Mouse (Mus musculus): ENCODE data around the gene Cap2. TPM values are rescaled to one million over a fixed set of nuclear protein-coding genes. Genes with fewer than 3 reads are reported as not detected.
A peak's percentile ranks its signal among the peaks of the same experiment; 100 is the strongest.

Gene Cap2
- polyA plus RNA-seq, 1 experiment: 2.2 TPM

GRCm38 (mm10) chr13:46515524-46515923 lies 13.9 kb downstream of the Cap2 start:
- Histone ChIP-seq H3K4me1 (ENCODE audit: control insufficient read depth, insufficient read depth, insufficient read length, low read length) (no peaks in the 10 kb centered on the region), H3K27ac (replicated peaks; ENCODE audit: low read depth, low read length) (no peak overlapping the region), H3K4me3 (ENCODE audit: insufficient read depth, low read depth, low read length) (no peak overlapping the region)

GRCm38 (mm10) chr13:46516183-46516582 lies 14.5 kb downstream of the Cap2 start:
- Histone ChIP-seq H3K4me3 (ENCODE audit: insufficient read depth, low read depth, low read length) (no peak overlapping the region), H3K27ac (replicated peaks; ENCODE audit: low read depth, low read length) (0 out of 2 replicates have a peak overlapping the region, but pooled peaks have one; percentile 0), H3K4me1 (ENCODE audit: control insufficient read depth, insufficient read depth, insufficient read length, low read length) (no peaks in the 10 kb centered on the region)

GRCm38 (mm10) chr13:46517211-46517685 lies 15.6 kb downstream of the Cap2 start:
- H3K27ac ChIP-seq (replicated peaks; ENCODE audit: low read depth, low read length): no peak overlapping the region
- H3K4me1 ChIP-seq (ENCODE audit: control insufficient read depth, insufficient read depth, insufficient read length, low read length): no peaks in the 10 kb centered on the region
- H3K4me3 ChIP-seq (ENCODE audit: insufficient read depth, low read depth, low read length): no peak overlapping the region

GRCm38 (mm10) chr13:46521482-46521881 lies 19.8 kb downstream of the Cap2 start:
- no peak overlapping the region for H3K27ac ChIP-seq (replicated peaks; ENCODE audit: low read depth, low read length)
- H3K4me3 ChIP-seq (ENCODE audit: insufficient read depth, low read depth, low read length): no peak overlapping the region
- no peaks in the 10 kb centered on the region for H3K4me1 ChIP-seq (ENCODE audit: control insufficient read depth, insufficient read depth, insufficient read length, low read length)

- Histone ChIP-seq H3K27ac (replicated peaks; ENCODE audit: low read depth, low read length) (peak overlapping the region; percentile 63), H3K4me3 (ENCODE audit: insufficient read depth, low read depth, low read length) (no peak overlapping the region), H3K4me1 (ENCODE audit: control insufficient read depth, insufficient read depth, insufficient read length, low read length) (no peaks in the 10 kb centered on the region)
These were observed 21.1 kb downstream of the Cap2 start for GRCm38 (mm10) chr13:46522798-46523197.

DNA sequence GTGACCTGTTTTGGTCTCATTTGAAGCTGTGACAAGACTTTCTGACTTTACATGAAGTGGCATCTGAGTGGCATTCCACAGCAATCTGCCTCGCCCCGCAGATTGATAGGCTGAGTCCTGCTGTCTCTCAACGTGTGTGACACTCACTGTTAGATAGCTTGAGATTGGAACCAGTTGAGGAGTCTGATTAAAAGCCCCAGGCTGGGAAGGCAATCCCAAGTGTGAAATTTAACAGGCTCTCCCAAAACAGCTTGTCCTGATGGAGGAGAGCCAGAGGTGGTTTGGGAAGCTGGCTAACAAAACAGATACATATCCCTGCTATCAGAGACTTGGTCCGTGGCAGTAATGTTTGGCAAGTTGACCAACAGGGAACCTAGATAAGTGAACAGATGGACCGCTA lies 21.6 kb downstream of the Cap2 start:
- H3K4me3 ChIP-seq (ENCODE audit: insufficient read depth, low read depth, low read length): no peak overlapping the region
- no peaks in the 10 kb centered on the region for H3K4me1 ChIP-seq (ENCODE audit: control insufficient read depth, insufficient read depth, insufficient read length, low read length)
- peak overlapping the region; percentile 63 for H3K27ac ChIP-seq (replicated peaks; ENCODE audit: low read depth, low read length)

DNA sequence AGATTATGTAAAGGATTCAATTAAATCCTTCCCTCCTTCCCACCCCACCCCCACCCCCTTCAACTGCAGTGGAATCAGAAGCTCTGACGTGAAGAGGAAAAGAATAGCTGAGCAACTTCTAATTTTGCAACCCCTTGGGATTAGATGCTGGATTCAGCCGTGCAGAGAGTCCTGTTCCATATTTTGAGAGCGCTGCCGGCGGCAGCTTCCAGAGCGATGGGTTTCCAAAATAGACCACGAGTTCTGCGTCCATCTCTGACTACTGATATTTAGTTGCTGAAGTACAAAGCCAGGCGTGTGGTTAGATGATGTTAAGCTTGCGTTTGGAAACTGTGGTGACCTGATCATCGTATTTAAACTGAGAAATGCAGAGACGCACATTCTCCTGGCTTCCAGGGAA lies 22.1 kb downstream of the Cap2 start:
- Histone ChIP-seq H3K4me3 (ENCODE audit: insufficient read depth, low read depth, low read length) (no peak overlapping the region), H3K27ac (replicated peaks; ENCODE audit: low read depth, low read length) (peak overlapping the region; percentile 63), H3K4me1 (ENCODE audit: control insufficient read depth, insufficient read depth, insufficient read length, low read length) (no peaks in the 10 kb centered on the region)

GRCm38 (mm10) chr13:46525295-46526255 lies 23.9 kb downstream of the Cap2 start:
- no peak overlapping the region for H3K27ac ChIP-seq (replicated peaks; ENCODE audit: low read depth, low read length)
- no peaks in the 10 kb centered on the region for H3K4me1 ChIP-seq (ENCODE audit: control insufficient read depth, insufficient read depth, insufficient read length, low read length)
- no peak overlapping the region for H3K4me3 ChIP-seq (ENCODE audit: insufficient read depth, low read depth, low read length)

DNA sequence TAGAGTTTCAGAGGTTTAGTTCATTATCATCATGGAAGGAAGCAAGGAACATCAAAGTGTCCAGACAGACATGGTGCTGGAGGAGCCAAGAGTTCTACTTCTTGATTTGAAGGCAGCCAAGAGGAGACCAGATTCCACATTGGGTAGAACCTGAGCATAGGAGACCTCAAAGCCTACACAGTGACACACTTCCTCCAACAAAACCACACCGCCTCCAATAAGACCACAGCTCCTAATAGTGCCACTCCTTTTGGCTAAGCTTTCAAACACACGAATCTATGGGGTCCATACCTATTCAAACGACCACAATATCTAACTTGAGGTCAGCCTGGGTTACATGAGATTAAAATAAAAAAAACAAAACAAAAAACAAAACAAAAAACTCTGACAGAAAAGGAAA lies 25.0 kb downstream of the Cap2 start:
- no peak overlapping the region for H3K27ac ChIP-seq (replicated peaks; ENCODE audit: low read depth, low read length)
- no peaks in the 10 kb centered on the region for H3K4me1 ChIP-seq (ENCODE audit: control insufficient read depth, insufficient read depth, insufficient read length, low read length)
- no peak overlapping the region for H3K4me3 ChIP-seq (ENCODE audit: insufficient read depth, low read depth, low read length)

GRCm38 (mm10) chr13:46527340-46527739 lies 25.7 kb downstream of the Cap2 start:
- no peak overlapping the region for H3K27ac ChIP-seq (replicated peaks; ENCODE audit: low read depth, low read length)
- H3K4me3 ChIP-seq (ENCODE audit: insufficient read depth, low read depth, low read length): no peak overlapping the region
- no peaks in the 10 kb centered on the region for H3K4me1 ChIP-seq (ENCODE audit: control insufficient read depth, insufficient read depth, insufficient read length, low read length)

DNA sequence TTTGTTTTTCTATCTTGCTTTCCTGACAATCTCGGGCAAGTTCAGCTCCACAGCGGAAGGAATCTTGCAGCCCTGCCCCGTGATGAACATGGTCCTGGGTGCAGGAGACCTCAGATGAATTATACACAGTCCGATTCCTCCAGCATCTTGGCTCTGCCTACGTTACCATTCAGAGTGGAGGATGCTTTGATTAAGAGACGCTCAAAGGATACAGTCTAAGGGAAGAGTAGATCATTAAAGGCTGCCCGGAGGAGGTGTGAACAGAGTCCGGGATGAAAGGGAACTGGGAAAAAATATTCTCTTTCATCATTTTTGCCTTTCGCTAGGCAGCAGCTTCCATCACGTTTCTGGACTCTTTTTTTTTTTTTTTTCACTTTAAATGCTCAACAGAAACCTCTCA lies 27.4 kb downstream of the Cap2 start:
- Histone ChIP-seq H3K4me3 (ENCODE audit: insufficient read depth, low read depth, low read length) (no peak overlapping the region), H3K27ac (replicated peaks; ENCODE audit: low read depth, low read length) (no peak overlapping the region), H3K4me1 (ENCODE audit: control insufficient read depth, insufficient read depth, insufficient read length, low read length) (no peaks in the 10 kb centered on the region)

GRCm38 (mm10) chr13:46530546-46530945 lies 28.9 kb downstream of the Cap2 start:
- Histone ChIP-seq H3K4me3 (ENCODE audit: insufficient read depth, low read depth, low read length) (no peak overlapping the region), H3K4me1 (ENCODE audit: control insufficient read depth, insufficient read depth, insufficient read length, low read length) (no peaks in the 10 kb centered on the region), H3K27ac (replicated peaks; ENCODE audit: low read depth, low read length) (no peak overlapping the region)

DNA sequence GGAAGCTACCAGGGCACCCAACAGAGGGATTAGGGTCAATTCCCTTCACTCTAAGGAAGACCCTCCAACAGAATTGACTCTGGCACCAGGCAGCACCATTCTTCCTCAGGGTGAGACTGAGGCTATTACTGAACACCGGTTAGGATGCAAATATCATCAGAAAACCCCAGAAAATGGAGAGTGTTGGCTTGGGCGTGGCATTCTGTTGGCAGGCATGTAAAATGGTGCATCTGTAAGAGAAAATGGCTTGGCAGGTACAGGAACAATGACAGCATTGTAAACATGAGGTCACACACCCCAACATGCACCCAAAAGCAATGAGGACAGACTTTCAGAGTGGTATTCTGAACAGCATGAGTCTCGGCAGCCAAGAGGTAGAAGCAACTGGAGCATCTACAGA lies 30.0 kb downstream of the Cap2 start:
- Histone ChIP-seq H3K4me1 (ENCODE audit: control insufficient read depth, insufficient read depth, insufficient read length, low read length) (no peaks in the 10 kb centered on the region), H3K4me3 (ENCODE audit: insufficient read depth, low read depth, low read length) (no peak overlapping the region), H3K27ac (replicated peaks; ENCODE audit: low read depth, low read length) (no peak overlapping the region)

DNA sequence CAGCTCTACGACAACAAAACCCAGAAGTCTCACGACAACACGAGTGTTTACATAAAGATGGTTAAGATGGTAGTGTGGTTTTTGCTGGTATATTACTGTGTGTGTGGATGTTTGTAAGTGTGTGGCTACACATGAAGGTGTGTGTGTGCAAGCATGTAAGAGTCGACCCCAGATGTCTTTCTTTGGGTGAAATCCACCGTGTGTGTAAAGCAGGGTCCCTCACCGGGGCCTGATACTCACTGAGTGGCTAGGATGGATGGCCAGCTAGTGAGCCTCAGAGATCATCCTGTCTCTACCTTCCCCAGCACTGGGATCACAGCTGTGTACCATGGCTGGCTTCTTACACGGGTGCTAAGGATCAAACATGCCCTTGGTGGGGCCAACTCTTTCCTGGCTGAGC lies 30.6 kb downstream of the Cap2 start:
- Histone ChIP-seq H3K4me3 (ENCODE audit: insufficient read depth, low read depth, low read length) (no peak overlapping the region), H3K4me1 (ENCODE audit: control insufficient read depth, insufficient read depth, insufficient read length, low read length) (no peaks in the 10 kb centered on the region), H3K27ac (replicated peaks; ENCODE audit: low read depth, low read length) (no peak overlapping the region)

DNA sequence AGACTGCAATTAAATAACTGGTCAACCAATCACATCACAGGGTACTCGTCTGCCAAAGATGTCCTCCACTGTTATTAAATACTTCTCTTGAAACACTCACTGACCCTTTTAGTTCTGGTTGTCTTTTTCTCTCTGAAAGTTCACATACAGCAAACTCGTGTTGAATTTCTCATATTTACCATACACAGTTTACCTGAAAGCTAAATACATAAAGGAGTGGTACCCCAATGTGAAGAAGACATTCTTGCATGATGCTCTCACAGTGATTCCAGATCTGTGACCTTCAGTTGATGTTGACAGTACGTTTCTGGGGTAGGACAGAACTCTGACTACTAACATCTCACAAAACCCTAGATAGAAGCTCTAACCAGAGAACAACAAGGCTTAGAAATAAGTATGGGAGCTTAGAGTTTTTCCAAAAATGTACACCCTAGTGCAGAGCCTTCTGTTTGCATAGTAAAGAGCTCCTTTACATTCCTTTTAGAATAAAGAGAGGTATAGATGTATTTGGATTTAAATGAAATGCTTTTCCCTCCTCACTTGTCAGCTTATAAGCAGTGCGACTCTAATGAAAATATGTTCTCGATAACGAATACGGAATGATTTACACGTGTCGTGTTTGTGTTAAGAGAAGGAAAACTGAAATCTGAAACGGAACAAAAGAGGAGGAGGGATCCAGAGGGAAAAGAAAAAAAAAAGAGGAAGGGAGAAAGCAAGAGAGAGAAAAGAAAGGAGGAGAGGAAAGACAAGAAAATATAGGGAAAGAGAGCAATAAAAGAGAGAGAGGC lies 31.9 kb downstream of the Cap2 start:
- H3K4me3 ChIP-seq (ENCODE audit: insufficient read depth, low read depth, low read length): no peak overlapping the region
- H3K4me1 ChIP-seq (ENCODE audit: control insufficient read depth, insufficient read depth, insufficient read length, low read length): no peaks in the 10 kb centered on the region
- H3K27ac ChIP-seq (replicated peaks; ENCODE audit: low read depth, low read length): no peak overlapping the region
